Mouse (Mus musculus): Measurements from ENCODE around the gene Pde6d.

DNA sequence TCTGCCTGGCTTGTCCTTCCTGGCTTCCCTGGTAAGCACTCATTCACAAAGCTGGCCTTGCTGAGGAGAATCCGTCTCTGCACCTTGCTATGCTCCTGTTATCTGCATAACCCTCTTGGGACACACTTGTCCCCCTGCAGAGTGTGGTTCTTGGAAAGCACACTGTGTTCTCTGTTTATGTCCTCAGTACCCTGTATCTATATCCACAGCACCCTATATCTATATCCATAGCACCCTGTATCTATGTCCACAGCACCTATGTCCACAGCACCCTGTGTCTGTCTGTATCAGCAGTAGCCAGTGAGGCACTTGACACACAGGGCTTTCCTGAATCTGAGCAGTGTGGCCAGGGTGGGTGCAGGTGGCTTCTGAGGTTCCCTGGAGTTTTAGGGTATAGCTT lies 28.5 kb upstream of the Pde6d start:
- TF ChIP-seq TAL1 (IDR thresholded peaks at IDR 0.05; ENCODE audit: low read length) (no peak), GATA1 (IDR thresholded peaks at IDR 0.05; ENCODE audit: low read length) (no peak)

Measured in erythroblast, embryonic 14.5 days (primary cell).